Mouse (Mus musculus) heart, postnatal 0 days (tissue): ENCODE measurements at regions not wholly inside any gene's neighbourhood (a gene's known extent, or its start where the extent isn't known, plus 50 kb on each side); places are given as distances from the start of the nearest gene placed in this dataset.

ENCODE experiments used
- ATAC-seq: fragments of 200-750 bp; cut with Nextera tagmentation; 2 replicates; pipeline ENCODE4 v1.8.0; 2017; ENCODE audit warnings: low read depth, moderate number of reproducible peaks, moderate library complexity; ENCODE audit not compliant: insufficient read depth
- DNase-seq: peaks from one replicate; pipeline ENCODE4 v3.0.0-alpha.2; 2016; ENCODE audit warnings: low spot score
- H3K27ac ChIP-seq: fragments of 300-500 bp; sonication (generic); 2 replicates; pipeline ENCODE4 v1.5.1; 2014; ENCODE audit warnings: low read depth, mild to moderate bottlenecking
- H3K27me3 ChIP-seq: fragments of 300-500 bp; sonication (generic); 2 replicates; pipeline ENCODE4 v1.6.1; 2014; ENCODE audit warnings: low read length, mixed read lengths; ENCODE audit not compliant: control insufficient read depth, insufficient read depth
- H3K36me3 ChIP-seq: fragments of 300-500 bp; sonication (generic); replicated peaks from 2 replicates; pipeline ENCODE4 v1.6.1; 2014; ENCODE audit warnings: low read length, mixed read lengths; ENCODE audit not compliant: control insufficient read depth, insufficient read depth
- H3K4me1 ChIP-seq: fragments of 300-500 bp; sonication (generic); 2 replicates; pipeline ENCODE4 v1.6.1; 2014; ENCODE audit warnings: antibody characterized with exemption; ENCODE audit not compliant: control insufficient read depth, insufficient read depth
- H3K4me2 ChIP-seq: fragments of 300-500 bp; sonication (generic); 2 replicates; pipeline ENCODE4 v1.6.1; 2014; ENCODE audit warnings: low read depth, mild to moderate bottlenecking, low read length, moderate library complexity
- H3K4me3 ChIP-seq: fragments of 300-500 bp; sonication (generic); 2 replicates; pipeline ENCODE4 v1.5.1; 2014; ENCODE audit warnings: low read depth, low read length
- H3K9ac ChIP-seq: fragments of 300-500 bp; sonication (generic); replicated peaks from 2 replicates; pipeline ENCODE4 v1.6.1; 2014; ENCODE audit warnings: low read depth, low read length, mixed read lengths
- H3K9me3 ChIP-seq: fragments of 300-500 bp; sonication (generic); replicated peaks from 2 replicates; pipeline ENCODE4 v1.6.1; 2016; ENCODE audit warnings: low read length; ENCODE audit not compliant: control insufficient read depth
- CTCF ChIP-seq: IDR thresholded peaks from 2 replicates; pipeline ENCODE4 v1.5.1; 2016; ENCODE audit warnings: antibody characterized with exemption, control low read depth, low read depth
- EP300 ChIP-seq: IDR thresholded peaks from 2 replicates; pipeline ENCODE4 v1.6.1; 2016; ENCODE audit warnings: antibody characterized with exemption, low read depth
- WGBS: fragments of 180-500 bp; shearing (Covaris S2); extraction: QIAGEN DNeasy Blood & Tissue Kit; methylation state at CpG from one replicate; pipeline ENCODE4 v1.1.7; 2014; 5-methylcytosine and 5-hydroxymethylcytosine counted together

- H3K27me3 ChIP-seq = no peaks in the 10 kb centered on the region
- 73% methylated on average over 3 of the region's 3 CpGs for WGBS
- no peak overlapping the region for H3K4me2 ChIP-seq
- no peaks in the 10 kb centered on the region for H3K36me3 ChIP-seq
- no peak for DNase-seq
- H3K27ac ChIP-seq = no peak overlapping the region
- no peak overlapping the region for H3K4me3 ChIP-seq
- H3K9me3 ChIP-seq = no peaks in the 10 kb centered on the region
- H3K4me1 ChIP-seq = no peaks in the 10 kb centered on the region
- no peak for ATAC-seq
- no peak for TF ChIP-seq CTCF
- no peak for TF ChIP-seq EP300
- H3K9ac ChIP-seq = no peak overlapping the region
Measured at GRCm38 (mm10) chr14:114781821-114782220, 310.2 kb upstream of the Gpc5 start.

DNA sequence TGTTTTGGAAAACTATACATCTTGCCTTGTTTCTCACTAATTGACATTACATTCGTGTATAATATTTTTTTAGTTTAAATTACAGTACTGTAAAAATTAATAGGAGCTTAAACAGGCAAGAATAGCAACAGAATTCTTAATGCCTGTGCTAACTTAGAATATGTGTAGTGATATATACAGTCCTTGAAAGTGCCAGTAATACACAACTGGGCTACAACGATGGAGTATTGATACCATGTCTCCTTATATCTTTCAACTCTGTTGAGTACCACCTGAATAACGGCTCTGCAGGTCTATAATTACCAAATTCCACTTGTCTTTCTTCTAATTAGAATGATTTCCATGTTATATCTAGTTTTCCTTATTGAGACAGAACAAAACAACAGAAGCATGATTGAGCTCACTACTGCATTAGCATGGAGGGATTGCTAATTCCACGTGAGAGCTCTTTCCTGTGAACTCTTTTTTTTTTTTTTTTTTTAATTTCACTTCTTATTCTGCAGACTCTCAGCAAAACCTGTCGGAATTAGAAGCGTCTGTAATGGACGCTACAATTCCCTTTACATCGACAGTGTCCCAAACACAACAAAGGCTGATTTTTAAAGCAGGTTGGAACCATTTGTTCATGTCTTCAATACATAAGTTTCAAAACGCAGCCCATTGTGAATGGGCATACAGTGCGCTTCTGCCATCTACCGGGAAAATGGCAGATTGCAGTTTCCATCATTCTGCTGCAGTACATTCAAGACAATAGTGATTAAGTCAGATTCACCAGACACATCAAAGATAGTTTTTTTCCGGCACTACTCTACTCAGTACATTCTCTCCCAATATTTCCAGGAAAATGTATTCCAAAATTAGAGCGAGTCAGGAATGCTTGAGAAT, 300.8 kb upstream of the Gpc5 start:
- no peak overlapping the region for H3K9ac ChIP-seq
- H3K4me2 ChIP-seq = peak overlapping the region; percentile 29
- H3K36me3 ChIP-seq = no peaks in the 10 kb centered on the region
- ATAC-seq (no peak), DNase-seq (peak; percentile 41)
- H3K9me3 ChIP-seq = no peaks in the 10 kb centered on the region
- H3K27me3 ChIP-seq = no peaks in the 10 kb centered on the region
- H3K4me1 ChIP-seq = no peaks in the 10 kb centered on the region
- peak overlapping the region; percentile 19; the same call in 1 of the 2 replicates for H3K4me3 ChIP-seq
- 20% methylated on average over 13 of the region's 13 CpGs for WGBS
- no peak overlapping the region for H3K27ac ChIP-seq
- no peak for TF ChIP-seq EP300
- TF ChIP-seq CTCF = peak; percentile 91

GRCm38 (mm10) chr14:114791831-114792224, 300.2 kb upstream of the Gpc5 start:
- no peak overlapping the region for H3K9ac ChIP-seq

GRCm38 (mm10) chr14:114804643-114805042, 287.4 kb upstream of the Gpc5 start:
- no peak overlapping the region for H3K27ac ChIP-seq
- H3K9ac ChIP-seq = no peak overlapping the region
- no peak overlapping the region for H3K4me2 ChIP-seq
- no peaks in the 10 kb centered on the region for H3K27me3 ChIP-seq
- H3K9me3 ChIP-seq = no peaks in the 10 kb centered on the region
- no peaks in the 10 kb centered on the region for H3K36me3 ChIP-seq
- TF ChIP-seq EP300 (no peak), CTCF (no peak)
- no peak overlapping the region for H3K4me3 ChIP-seq
- ATAC-seq (no peak), DNase-seq (no peak)
- H3K4me1 ChIP-seq = no peaks in the 10 kb centered on the region
- 89% methylated on average over 11 of the region's 11 CpGs for WGBS

More at GRCm38 (mm10) chr14:114791831-114792224, 300.2 kb upstream of the Gpc5 start:
- Histone ChIP-seq H3K4me1 (no peaks in the 10 kb centered on the region), H3K36me3 (no peaks in the 10 kb centered on the region), H3K4me2 (no peak overlapping the region), H3K9me3 (no peaks in the 10 kb centered on the region), H3K27me3 (no peaks in the 10 kb centered on the region), H3K27ac (no peak overlapping the region), H3K4me3 (no peak overlapping the region)
- TF ChIP-seq EP300 = no peak
- TF ChIP-seq CTCF = no peak
- DNase-seq (no peak), ATAC-seq (no peak)
- 45% methylated on average over 4 of the region's 4 CpGs for WGBS

DNA sequence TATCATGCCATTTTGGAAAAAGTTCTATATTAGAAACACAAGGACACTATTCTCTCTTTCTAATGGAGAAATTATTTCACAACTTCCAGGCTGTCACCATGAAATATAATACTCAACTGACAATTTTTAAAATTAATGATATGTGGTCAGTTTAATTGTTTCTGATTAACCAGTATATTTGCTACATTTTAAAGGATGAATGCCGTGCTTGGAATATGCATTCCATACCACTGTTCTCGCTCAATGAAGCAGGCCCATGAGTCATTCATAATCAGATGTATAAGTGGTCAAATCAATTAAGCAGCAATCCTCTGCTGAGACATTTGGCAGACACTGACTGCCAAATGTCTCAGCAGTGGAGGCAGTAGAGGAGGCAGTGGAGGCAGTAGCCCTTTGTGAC, 283.4 kb upstream of the Gpc5 start:
- Histone ChIP-seq H3K9ac (no peak overlapping the region), H3K4me2 (no peak overlapping the region), H3K4me1 (no peaks in the 10 kb centered on the region), H3K27ac (no peak overlapping the region), H3K4me3 (no peak overlapping the region), H3K27me3 (no peaks in the 10 kb centered on the region), H3K9me3 (no peaks in the 10 kb centered on the region), H3K36me3 (no peaks in the 10 kb centered on the region)
- TF ChIP-seq EP300 (no peak), CTCF (no peak)
- ATAC-seq (no peak), DNase-seq (no peak)
- WGBS = 56% methylated on average over 2 of the region's 2 CpGs
